Mouse (Mus musculus) neutrophil, adult 5-6 weeks (primary cell): ENCODE results near the gene 4921517D22Rik. TPM values are rescaled to one million over a fixed set of nuclear protein-coding genes. Genes with fewer than 3 reads are reported as not detected.
"Not testable (repeated sequence)": the region's sequence is repeated elsewhere in the genome, so short reads cannot be mapped to it uniquely, and the experiment has no call there.

Experiments
- ATAC-seq: fragments of 151-379, 151-347 bp; 2 replicates; pipeline ENCODE4 v1.8.0; 2017; ENCODE audit warnings: mild to moderate bottlenecking, moderate TSS enrichment; ENCODE audit not compliant: insufficient number of reproducible peaks, poor library complexity, low FRiP score, severe bottlenecking; ENCODE audit errors: extremely low read depth
- total RNA-seq: library from RNA; stranded (forward); fragments of 200-1000 nt; gene quantifications from 2 replicates; pipeline ENCODE4 v1.2.3, GENCODE M21; 2017

The 4921517D22Rik gene
- total RNA-seq, 1 experiment from 2014 or later, result 0.23 TPM

GRCm38 (mm10) chr13:59700137-59700536, 6.2 kb upstream of the 4921517D22Rik start:
- ATAC-seq, result not testable (repeated sequence)

GRCm38 (mm10) chr13:59699131-59699530, 5.2 kb upstream of the 4921517D22Rik start:
- ATAC-seq, result no peak

GRCm38 (mm10) chr13:59695781-59696180, 1.9 kb upstream of the 4921517D22Rik start:
- ATAC-seq, result no peak

- ATAC-seq, result no peak
These were observed 2.4 kb downstream of the 4921517D22Rik start for GRCm38 (mm10) chr13:59691478-59691877.

- no peak for ATAC-seq
These were observed 3.3 kb downstream of the 4921517D22Rik start for GRCm38 (mm10) chr13:59690576-59690975.

- ATAC-seq, result no peak
These were observed 4.1 kb downstream of the 4921517D22Rik start for GRCm38 (mm10) chr13:59689843-59690242.

GRCm38 (mm10) chr13:59689313-59689712, 4.6 kb downstream of the 4921517D22Rik start:
- no peak for ATAC-seq

- ATAC-seq, result no peak
These were observed 5.6 kb downstream of the 4921517D22Rik start for GRCm38 (mm10) chr13:59688338-59688770.

- ATAC-seq, result no peak
These were observed 8.7 kb downstream of the 4921517D22Rik start for GRCm38 (mm10) chr13:59685236-59685635.

- ATAC-seq, result no peak
These were observed 11.3 kb downstream of the 4921517D22Rik start for GRCm38 (mm10) chr13:59682629-59683028.

GRCm38 (mm10) chr13:59679908-59680307, 14.0 kb downstream of the 4921517D22Rik start:
- ATAC-seq, result no peak

- ATAC-seq, result no peak
These were observed 14.6 kb downstream of the 4921517D22Rik start for GRCm38 (mm10) chr13:59679306-59679705.

- peak; percentile 61; the same call in 1 of the 2 replicates for ATAC-seq
These were observed 17.3 kb downstream of the 4921517D22Rik start for GRCm38 (mm10) chr13:59676316-59677229.

- peak; percentile 21; the same call in 1 of the 2 replicates for ATAC-seq
These were observed 18.5 kb downstream of the 4921517D22Rik start, which contains the start of gene Golm1 for GRCm38 (mm10) chr13:59675151-59676011. Gene Golm1, minus strand, starts transcription at chr13:59675811.

- no peak for ATAC-seq
These were observed 19.2 kb downstream of the 4921517D22Rik start for GRCm38 (mm10) chr13:59674761-59675150.

GRCm38 (mm10) chr13:59674215-59674614, 19.7 kb downstream of the 4921517D22Rik start:
- no peak for ATAC-seq

GRCm38 (mm10) chr13:59673597-59673996, 20.3 kb downstream of the 4921517D22Rik start:
- no peak for ATAC-seq

- no peak for ATAC-seq
These were observed 21.7 kb downstream of the 4921517D22Rik start for GRCm38 (mm10) chr13:59672248-59672647.

- ATAC-seq, result no peak
These were observed 22.4 kb downstream of the 4921517D22Rik start for GRCm38 (mm10) chr13:59671521-59671920.
